29 mouse cellular contexts compared by ENCODE assay signal in genomic region chr16:75287150-75287549, GRCm38 (mm10).
"Had no signal": no experiment of that assay in that cellular context is flagged by ENCODE, and none has a peak within 500 bp of the region (broad histone marks: within the 10 kb centered on the region; RNA-seq: fewer than 3 reads in every experiment).

No protein-coding gene starts in this region.

- H3K9ac ChIP-seq: embryonic facial prominence, embryonic 12.5 days; embryonic facial prominence, embryonic 13.5 days; embryonic facial prominence, embryonic 15.5 days; forebrain, embryonic 12.5 days; forebrain, embryonic 13.5 days; forebrain, embryonic 15.5 days; forebrain, postnatal 0 days had no signal

- H3K9me3 ChIP-seq: embryonic facial prominence, embryonic 10.5 days; embryonic facial prominence, embryonic 12.5 days; embryonic facial prominence, embryonic 13.5 days; embryonic facial prominence, embryonic 15.5 days; forebrain, embryonic 10.5 days; forebrain, embryonic 12.5 days; forebrain, embryonic 13.5 days; forebrain, embryonic 15.5 days; heart, embryonic 10.5 days had no signal

- ATAC-seq: forebrain, embryonic 13.5 days; forebrain, embryonic 14.5 days; forebrain, embryonic 15.5 days; forebrain, embryonic 16.5 days; forebrain, postnatal 0 days had no signal

- H3K4me3 ChIP-seq: embryonic facial prominence, embryonic 10.5 days; embryonic facial prominence, embryonic 12.5 days; embryonic facial prominence, embryonic 13.5 days; embryonic facial prominence, embryonic 15.5 days; erythroblast, embryonic 14.5 days; forebrain, embryonic 10.5 days; forebrain, embryonic 12.5 days; forebrain, embryonic 13.5 days; forebrain, embryonic 15.5 days; gastrocnemius, adult 2 months; heart, adult 2 months; heart, embryonic 10.5 days had no signal

- H3K27me3 ChIP-seq: embryonic facial prominence, embryonic 12.5 days; embryonic facial prominence, embryonic 13.5 days; embryonic facial prominence, embryonic 15.5 days; forebrain, embryonic 12.5 days; forebrain, embryonic 13.5 days; forebrain, embryonic 15.5 days had no signal

- H3K27ac ChIP-seq: embryonic facial prominence, embryonic 10.5 days; embryonic facial prominence, embryonic 12.5 days; embryonic facial prominence, embryonic 13.5 days; embryonic facial prominence, embryonic 15.5 days; forebrain, embryonic 10.5 days; forebrain, embryonic 12.5 days; forebrain, embryonic 13.5 days; forebrain, embryonic 15.5 days; gastrocnemius, adult 2 months; heart, adult 2 months; heart, embryonic 10.5 days had no signal

- H3K36me3 ChIP-seq: embryonic facial prominence, embryonic 10.5 days; embryonic facial prominence, embryonic 12.5 days; embryonic facial prominence, embryonic 13.5 days; embryonic facial prominence, embryonic 15.5 days; forebrain, embryonic 10.5 days; forebrain, embryonic 12.5 days; forebrain, embryonic 15.5 days; heart, embryonic 10.5 days had no signal

- DNase-seq: cerebellum, adult 8-10 months; cerebellum, adult 9-10 months; cerebellum, adult 9-11 months; cerebellum, postnatal 10 days; cerebellum, postnatal 14 days; cerebellum, postnatal 25 days; cerebellum, postnatal 36 days; embryo, embryonic 11 days; forebrain, postnatal 0 days; gastrocnemius, adult 2 months; gastrocnemius, postnatal 10 days; gastrocnemius, postnatal 14 days; gastrocnemius, postnatal 25 days; gastrocnemius, postnatal 36 days; heart, adult 11 months; heart, adult 18-20 months; heart, adult 2 months had no signal

- H3K4me2 ChIP-seq: embryonic facial prominence, embryonic 12.5 days; embryonic facial prominence, embryonic 13.5 days; embryonic facial prominence, embryonic 15.5 days; forebrain, embryonic 12.5 days; forebrain, embryonic 13.5 days; forebrain, embryonic 15.5 days had no signal

- H3K4me1 ChIP-seq: embryonic facial prominence, embryonic 10.5 days; embryonic facial prominence, embryonic 12.5 days; embryonic facial prominence, embryonic 13.5 days; embryonic facial prominence, embryonic 15.5 days; forebrain, embryonic 10.5 days; forebrain, embryonic 12.5 days; forebrain, embryonic 13.5 days; forebrain, embryonic 15.5 days; heart, embryonic 10.5 days had no signal
